Mouse (Mus musculus): ENCODE results near the gene Adarb2. TPM values are rescaled to one million over a fixed set of nuclear protein-coding genes. Genes with fewer than 3 reads are reported as not detected.

Adarb2 gene
- polyA plus RNA-seq, 1 experiment = not detected

DNA sequence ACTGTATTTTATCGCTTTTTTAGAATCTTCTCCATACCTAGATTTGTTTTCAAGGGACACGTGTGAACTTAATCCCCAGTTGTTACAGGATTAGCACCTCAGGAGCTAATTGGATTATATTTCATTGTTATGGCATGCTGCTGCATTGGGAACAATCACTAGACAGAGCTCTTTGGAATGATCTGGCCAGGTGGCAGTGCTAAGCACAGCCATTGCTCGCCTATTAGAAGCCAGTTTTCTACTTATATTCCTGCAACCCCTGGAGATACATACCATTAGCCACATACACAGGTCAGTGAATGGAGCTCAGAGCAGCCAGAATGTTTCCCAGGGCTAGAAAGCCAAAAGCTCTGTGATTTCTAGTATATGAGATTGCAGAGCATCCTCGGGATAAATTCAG lies 131.9 kb downstream of the Adarb2 start:
- H3K4me1 ChIP-seq (ENCODE audit: control insufficient read depth, insufficient read depth, low read length) = no peaks in the 10 kb centered on the region
- no peak overlapping the region for H3K4me3 ChIP-seq (ENCODE audit: control insufficient read depth, low read depth, low read length)
- no peaks in the 10 kb centered on the region for H3K36me3 ChIP-seq (ENCODE audit: control insufficient read depth, insufficient read depth, low read length)
- H3K27ac ChIP-seq (ENCODE audit: control insufficient read depth, insufficient read depth, low read depth, low read length) = no peak overlapping the region
- TF ChIP-seq CTCF (IDR thresholded peaks at IDR 0.05; ENCODE audit: control insufficient read depth, insufficient read depth, insufficient replicate concordance, low read depth, low read length) = no peak
- TF ChIP-seq POLR2A (IDR thresholded peaks at IDR 0.05; ENCODE audit: control insufficient read depth, low read depth, low read length) = no peak
- no peaks in the 10 kb centered on the region for H3K27me3 ChIP-seq (ENCODE audit: control insufficient read depth, insufficient read depth, low read length)

DNA sequence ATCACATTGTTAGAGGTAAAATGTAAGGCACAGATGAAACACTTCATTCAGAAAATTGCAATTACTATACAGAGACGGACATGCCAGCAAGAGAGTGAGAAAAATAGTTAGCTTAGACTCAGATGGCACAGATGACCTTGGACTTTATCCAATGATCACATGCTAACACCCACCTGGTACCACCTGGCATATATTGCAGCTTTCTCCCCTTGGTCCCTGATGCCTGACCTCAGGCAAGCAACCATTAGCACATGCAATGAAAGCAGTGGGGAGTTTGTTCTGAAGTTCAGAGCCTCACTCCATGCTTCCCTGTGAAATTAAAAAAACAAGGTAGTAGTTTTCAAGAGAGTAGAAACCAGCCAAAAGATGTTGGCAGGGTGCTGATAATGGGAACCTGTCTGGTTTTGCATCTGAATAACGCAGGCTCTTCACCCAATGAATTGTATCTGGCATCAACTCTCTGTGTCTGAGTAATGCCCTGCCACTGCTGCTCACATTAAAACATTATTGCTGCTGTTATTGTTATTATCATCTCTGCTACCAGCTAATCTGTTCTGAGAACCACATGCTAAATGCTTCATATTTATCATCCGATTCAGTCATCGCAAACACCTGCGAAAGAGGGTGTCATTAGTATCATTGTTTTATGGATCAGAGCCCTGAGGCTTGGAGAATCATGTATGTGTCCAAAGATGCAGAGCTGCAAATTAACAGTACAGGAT lies 138.6 kb downstream of the Adarb2 start:
- no peak overlapping the region for H3K4me3 ChIP-seq (ENCODE audit: control insufficient read depth, low read depth, low read length)
- H3K4me1 ChIP-seq (ENCODE audit: control insufficient read depth, insufficient read depth, low read length) = no peaks in the 10 kb centered on the region
- H3K36me3 ChIP-seq (ENCODE audit: control insufficient read depth, insufficient read depth, low read length) = no peaks in the 10 kb centered on the region
- TF ChIP-seq CTCF (IDR thresholded peaks at IDR 0.05; ENCODE audit: control insufficient read depth, insufficient read depth, insufficient replicate concordance, low read depth, low read length) (no peak), POLR2A (IDR thresholded peaks at IDR 0.05; ENCODE audit: control insufficient read depth, low read depth, low read length) (no peak)
- no peaks in the 10 kb centered on the region for H3K27me3 ChIP-seq (ENCODE audit: control insufficient read depth, insufficient read depth, low read length)
- no peak overlapping the region for H3K27ac ChIP-seq (ENCODE audit: control insufficient read depth, insufficient read depth, low read depth, low read length)

DNA sequence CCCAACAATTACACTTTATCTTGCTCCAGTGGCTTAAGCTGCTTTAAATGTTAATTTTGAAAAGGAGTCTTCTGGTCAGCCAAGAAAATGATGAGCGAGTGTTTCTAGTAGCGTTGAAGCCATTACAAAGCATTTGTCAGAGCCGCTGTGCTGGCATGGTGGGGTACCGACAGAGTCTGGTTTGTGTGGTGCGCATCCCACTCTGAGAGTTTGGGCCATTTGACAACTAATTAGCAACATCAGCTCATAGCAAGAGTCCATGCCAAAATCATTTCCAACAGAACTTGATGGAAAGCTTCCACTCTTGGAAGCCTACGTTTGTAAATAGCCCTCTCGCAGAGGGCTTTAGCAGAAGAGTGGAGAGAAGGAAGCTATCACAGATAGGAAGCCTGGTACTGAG lies 144.5 kb downstream of the Adarb2 start:
- H3K4me1 ChIP-seq (ENCODE audit: control insufficient read depth, insufficient read depth, low read length) = no peaks in the 10 kb centered on the region
- H3K4me3 ChIP-seq (ENCODE audit: control insufficient read depth, low read depth, low read length) = no peak overlapping the region
- H3K27ac ChIP-seq (ENCODE audit: control insufficient read depth, insufficient read depth, low read depth, low read length) = no peak overlapping the region
- H3K36me3 ChIP-seq (ENCODE audit: control insufficient read depth, insufficient read depth, low read length) = no peaks in the 10 kb centered on the region
- H3K27me3 ChIP-seq (ENCODE audit: control insufficient read depth, insufficient read depth, low read length) = no peaks in the 10 kb centered on the region
- TF ChIP-seq CTCF (IDR thresholded peaks at IDR 0.05; ENCODE audit: control insufficient read depth, insufficient read depth, insufficient replicate concordance, low read depth, low read length) (no peak), POLR2A (IDR thresholded peaks at IDR 0.05; ENCODE audit: control insufficient read depth, low read depth, low read length) (no peak)

- no peaks in the 10 kb centered on the region for H3K36me3 ChIP-seq (ENCODE audit: control insufficient read depth, insufficient read depth, low read length)
- H3K27me3 ChIP-seq (ENCODE audit: control insufficient read depth, insufficient read depth, low read length) = no peaks in the 10 kb centered on the region
- TF ChIP-seq POLR2A (IDR thresholded peaks at IDR 0.05; ENCODE audit: control insufficient read depth, low read depth, low read length) (no peak), CTCF (IDR thresholded peaks at IDR 0.05; ENCODE audit: control insufficient read depth, insufficient read depth, insufficient replicate concordance, low read depth, low read length) (no peak)
- H3K27ac ChIP-seq (ENCODE audit: control insufficient read depth, insufficient read depth, low read depth, low read length) = no peak overlapping the region
- H3K4me3 ChIP-seq (ENCODE audit: control insufficient read depth, low read depth, low read length) = no peak overlapping the region
- no peaks in the 10 kb centered on the region for H3K4me1 ChIP-seq (ENCODE audit: control insufficient read depth, insufficient read depth, low read length)
These were observed 149.7 kb downstream of the Adarb2 start for GRCm38 (mm10) chr13:8352341-8352740.

DNA sequence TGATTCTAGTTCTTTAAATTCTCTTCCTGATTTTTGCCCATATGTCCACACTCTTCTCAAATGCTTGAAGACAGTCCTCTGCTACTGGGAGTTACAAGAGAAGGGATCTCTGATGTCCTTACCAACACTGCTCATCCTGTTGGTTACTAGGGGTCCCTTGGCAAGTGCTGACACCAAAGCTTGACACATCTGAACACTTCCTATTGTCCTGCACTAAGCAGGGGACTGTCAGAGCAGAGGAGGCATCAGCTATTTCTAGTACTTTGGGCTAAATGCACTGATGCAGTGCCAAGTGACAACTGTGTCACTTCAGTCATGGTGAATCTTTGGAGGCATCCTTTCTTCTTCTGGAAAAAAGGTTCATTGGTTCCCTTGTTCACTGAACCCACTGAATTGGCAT lies 150.3 kb downstream of the Adarb2 start:
- no peak overlapping the region for H3K27ac ChIP-seq (ENCODE audit: control insufficient read depth, insufficient read depth, low read depth, low read length)
- H3K27me3 ChIP-seq (ENCODE audit: control insufficient read depth, insufficient read depth, low read length) = no peaks in the 10 kb centered on the region
- H3K4me1 ChIP-seq (ENCODE audit: control insufficient read depth, insufficient read depth, low read length) = no peaks in the 10 kb centered on the region
- no peak overlapping the region for H3K4me3 ChIP-seq (ENCODE audit: control insufficient read depth, low read depth, low read length)
- no peaks in the 10 kb centered on the region for H3K36me3 ChIP-seq (ENCODE audit: control insufficient read depth, insufficient read depth, low read length)
- TF ChIP-seq CTCF (IDR thresholded peaks at IDR 0.05; ENCODE audit: control insufficient read depth, insufficient read depth, insufficient replicate concordance, low read depth, low read length) = no peak
- TF ChIP-seq POLR2A (IDR thresholded peaks at IDR 0.05; ENCODE audit: control insufficient read depth, low read depth, low read length) = no peak

GRCm38 (mm10) chr13:8365523-8365922 lies 162.9 kb downstream of the Adarb2 start:
- TF ChIP-seq CTCF (IDR thresholded peaks at IDR 0.05; ENCODE audit: control insufficient read depth, insufficient read depth, insufficient replicate concordance, low read depth, low read length) (no peak), POLR2A (IDR thresholded peaks at IDR 0.05; ENCODE audit: control insufficient read depth, low read depth, low read length) (no peak)
- Histone ChIP-seq H3K27me3 (ENCODE audit: control insufficient read depth, insufficient read depth, low read length) (no peaks in the 10 kb centered on the region), H3K4me1 (ENCODE audit: control insufficient read depth, insufficient read depth, low read length) (no peaks in the 10 kb centered on the region), H3K36me3 (ENCODE audit: control insufficient read depth, insufficient read depth, low read length) (no peaks in the 10 kb centered on the region), H3K4me3 (ENCODE audit: control insufficient read depth, low read depth, low read length) (no peak overlapping the region), H3K27ac (ENCODE audit: control insufficient read depth, insufficient read depth, low read depth, low read length) (no peak overlapping the region)

DNA sequence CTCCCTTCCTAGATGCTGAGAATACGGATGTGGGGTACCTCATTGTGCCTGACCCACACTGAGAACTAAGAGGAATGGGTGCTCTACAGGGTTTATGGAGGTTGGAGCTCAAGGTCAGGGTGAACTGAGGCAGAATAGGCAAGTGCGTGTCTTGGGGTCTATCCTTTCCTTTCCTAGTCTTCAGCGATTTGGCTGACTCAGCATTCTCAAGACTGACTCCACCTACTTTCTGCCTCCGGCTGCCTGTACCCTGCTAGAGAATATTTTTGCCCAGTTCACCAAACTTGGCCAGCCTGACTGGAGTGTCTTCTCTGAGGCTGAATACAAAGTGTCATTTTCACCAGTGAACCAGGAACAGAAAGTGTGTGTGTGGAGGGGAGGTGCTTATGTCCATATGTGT lies 163.4 kb downstream of the Adarb2 start:
- Histone ChIP-seq H3K36me3 (ENCODE audit: control insufficient read depth, insufficient read depth, low read length) (no peaks in the 10 kb centered on the region), H3K27me3 (ENCODE audit: control insufficient read depth, insufficient read depth, low read length) (no peaks in the 10 kb centered on the region), H3K4me3 (ENCODE audit: control insufficient read depth, low read depth, low read length) (no peak overlapping the region), H3K4me1 (ENCODE audit: control insufficient read depth, insufficient read depth, low read length) (no peaks in the 10 kb centered on the region), H3K27ac (ENCODE audit: control insufficient read depth, insufficient read depth, low read depth, low read length) (no peak overlapping the region)
- no peak for TF ChIP-seq CTCF (IDR thresholded peaks at IDR 0.05; ENCODE audit: control insufficient read depth, insufficient read depth, insufficient replicate concordance, low read depth, low read length)
- no peak for TF ChIP-seq POLR2A (IDR thresholded peaks at IDR 0.05; ENCODE audit: control insufficient read depth, low read depth, low read length)
